Comparison of ENCODE assay signal across 10 mouse cellular contexts in the genomic region with DNA sequence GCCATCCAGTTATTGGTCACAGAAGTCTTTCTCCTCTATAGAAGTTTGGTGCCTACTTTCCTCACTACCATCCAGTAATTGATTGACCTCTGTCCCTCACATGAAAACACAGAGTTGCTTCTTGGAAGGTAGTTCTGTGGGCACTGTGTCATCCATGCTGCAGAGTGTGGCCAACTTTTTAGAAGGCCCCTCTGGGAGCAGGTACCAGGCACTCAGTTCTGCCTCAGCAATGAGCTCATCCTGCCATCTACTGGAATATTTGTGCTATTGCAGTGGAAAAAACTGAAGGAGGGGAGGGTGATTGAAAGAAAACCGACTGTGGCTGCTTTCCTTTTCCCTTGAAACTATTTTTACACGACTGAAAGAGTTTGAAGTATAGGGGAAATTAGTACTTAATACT.
DNase-seq lines count a peak whose midpoint lies in the region; TF ChIP-seq lines count a peak whose summit lies in the region.
"Had no signal": no experiment of that assay in that cellular context is flagged by ENCODE, and none has a peak within 500 bp of the region (broad histone marks: within the 10 kb centered on the region; RNA-seq: fewer than 3 reads in every experiment).

No protein-coding gene starts in this region.

- peaks cover 1% of the 10 kb centered on the region; the same call in 1 of the 2 replicates for H3K4me1 ChIP-seq in cerebellum, adult 2 months (ENCODE audit: control insufficient read depth, insufficient read depth, low read length)
- H3K4me1 ChIP-seq: embryonic facial prominence, embryonic 15.5 days had no signal

- no peak for TF ChIP-seq POLR2A in cerebellum, adult 2 months (IDR thresholded peaks at IDR 0.05; ENCODE audit: borderline replicate concordance, insufficient read depth, low read length)

- 4% methylated on average over 2 of the region's 2 CpGs for WGBS in cerebellum, adult 2 months
- WGBS in large intestine, adult 2 months: 1% methylated on average over 2 of the region's 2 CpGs

- H3K27ac ChIP-seq in cerebellum, adult 2 months (ENCODE audit: insufficient read depth, low read length): no peak overlapping the region
- H3K27ac ChIP-seq: embryonic facial prominence, embryonic 15.5 days had no signal

- TF ChIP-seq CTCF in cerebellum, adult 2 months (IDR thresholded peaks at IDR 0.05; ENCODE audit: borderline replicate concordance, insufficient read depth, low read depth, low read length): peak; percentile 84

- H3K4me3 ChIP-seq in cerebellum, adult 2 months (replicated peaks; ENCODE audit: insufficient read depth, low read depth, low read length): no peak overlapping the region
- H3K4me3 ChIP-seq: embryonic facial prominence, embryonic 15.5 days; megakaryocyte, embryonic 14.5 days had no signal

- no peaks in the 10 kb centered on the region for H3K27me3 ChIP-seq in cerebellum, adult 2 months (ENCODE audit: control insufficient read depth, insufficient read depth, low read length)
- H3K27me3 ChIP-seq: embryonic facial prominence, embryonic 15.5 days; megakaryocyte, embryonic 14.5 days had no signal

- peak; percentile 16 for DNase-seq in layer of hippocampus, adult 11-12 months (ENCODE audit: low spot score)
- DNase-seq in layer of hippocampus, adult 9-11 months: no peak
- DNase-seq in ES-CJ7 (ENCODE audit: low read depth, low spot score): peak; percentile 37
- DNase-seq in cerebellum, adult 2 months: peak; percentile 29 to 38
- DNase-seq in forelimb bud, embryonic 11.5 days (ENCODE audit: low read depth, low spot score): peak; percentile 72
- peak; percentile 4 for DNase-seq in large intestine, adult 2 months (ENCODE audit: low read depth, low spot score)
- peak; percentile 7 for DNase-seq in naive thymus-derived CD4-positive, alpha-beta T cell, adult 2 months (ENCODE audit: low read depth)
- no peak for DNase-seq in urinary bladder, postnatal 4 days (ENCODE audit: low spot score in 2 of 2)

Comparison
In these comparisons a context has a peak if more than half of its experiments do, and no peak if none do; other contexts are left out.
1. DNase-seq: peak in layer of hippocampus, adult 11-12 months (single experiment), ES-CJ7 (single experiment), cerebellum, adult 2 months (2 of 2), forelimb bud, embryonic 11.5 days (single experiment), large intestine, adult 2 months (single experiment) and naive thymus-derived CD4-positive, alpha-beta T cell, adult 2 months (single experiment); none in layer of hippocampus, adult 9-11 months (single experiment) and urinary bladder, postnatal 4 days (0 of 2).